Mouse (Mus musculus): ENCODE measurements around the gene Car10. TPM values are rescaled to one million over a fixed set of nuclear protein-coding genes. Genes with fewer than 3 reads are reported as not detected.

The Car10 gene
- polyA plus RNA-seq, 1 experiment from 2014 or later: 4.9 TPM

- DNase-seq (ENCODE audit: low spot score): no peak
These were observed 102.2 kb downstream of the Car10 start for GRCm38 (mm10) chr11:93200046-93200445.

GRCm38 (mm10) chr11:93217457-93217856, 119.6 kb downstream of the Car10 start:
- Histone ChIP-seq H3K36me3 (no peaks in the 10 kb centered on the region), H3K27ac (no peak overlapping the region), H3K9me3 (no peaks in the 10 kb centered on the region), H3K4me1 (replicated peaks) (no peaks in the 10 kb centered on the region), H3K27me3 (ENCODE audit: insufficient read depth, poor library complexity, severe bottlenecking) (no peaks in the 10 kb centered on the region), H3K4me3 (no peak overlapping the region)
- DNase-seq (ENCODE audit: low spot score): no peak

More at GRCm38 (mm10) chr11:93200046-93200445, 102.2 kb downstream of the Car10 start:
- Histone ChIP-seq H3K36me3 (no peaks in the 10 kb centered on the region), H3K4me3 (no peak overlapping the region), H3K4me1 (replicated peaks) (no peaks in the 10 kb centered on the region), H3K27ac (no peak overlapping the region), H3K27me3 (ENCODE audit: insufficient read depth, poor library complexity, severe bottlenecking) (no peaks in the 10 kb centered on the region), H3K9me3 (no peaks in the 10 kb centered on the region)
- 97% methylated on average over 3 of the region's 3 CpGs for WGBS

- Histone ChIP-seq H3K27me3 (ENCODE audit: insufficient read depth, poor library complexity, severe bottlenecking) (no peaks in the 10 kb centered on the region), H3K4me3 (no peak overlapping the region), H3K9me3 (no peaks in the 10 kb centered on the region), H3K36me3 (no peaks in the 10 kb centered on the region), H3K4me1 (replicated peaks) (no peaks in the 10 kb centered on the region), H3K27ac (no peak overlapping the region)
- no peak for DNase-seq (ENCODE audit: low spot score)
These were observed 132.2 kb downstream of the Car10 start for GRCm38 (mm10) chr11:93230057-93230456.

- Histone ChIP-seq H3K4me3 (no peak overlapping the region), H3K9me3 (no peaks in the 10 kb centered on the region), H3K4me1 (replicated peaks) (no peaks in the 10 kb centered on the region), H3K27me3 (ENCODE audit: insufficient read depth, poor library complexity, severe bottlenecking) (no peaks in the 10 kb centered on the region), H3K36me3 (no peaks in the 10 kb centered on the region), H3K27ac (no peak overlapping the region)
- 87% methylated on average over 6 of the region's 6 CpGs for WGBS
- no peak for DNase-seq (ENCODE audit: low spot score)
These were observed 152.0 kb downstream of the Car10 start for GRCm38 (mm10) chr11:93249771-93250265.

GRCm38 (mm10) chr11:93251766-93252165, 153.9 kb downstream of the Car10 start:
- H3K27me3 ChIP-seq (ENCODE audit: insufficient read depth, poor library complexity, severe bottlenecking): no peaks in the 10 kb centered on the region
- 77% methylated on average over 5 of the region's 5 CpGs for WGBS
- no peaks in the 10 kb centered on the region for H3K4me1 ChIP-seq (replicated peaks)
- H3K9me3 ChIP-seq: no peaks in the 10 kb centered on the region
- H3K36me3 ChIP-seq: no peaks in the 10 kb centered on the region
- DNase-seq (ENCODE audit: low spot score): no peak
- H3K4me3 ChIP-seq: no peak overlapping the region
- no peak overlapping the region for H3K27ac ChIP-seq

- no peak overlapping the region for H3K4me3 ChIP-seq
These were observed 166.2 kb downstream of the Car10 start for GRCm38 (mm10) chr11:93263979-93264378.

GRCm38 (mm10) chr11:93272016-93272415, 174.2 kb downstream of the Car10 start:
- H3K36me3 ChIP-seq: no peaks in the 10 kb centered on the region
- no peaks in the 10 kb centered on the region for H3K9me3 ChIP-seq
- H3K4me3 ChIP-seq: no peak overlapping the region
- H3K27ac ChIP-seq: no peak overlapping the region
- DNase-seq (ENCODE audit: low spot score): no peak
- 41% methylated on average over 6 of the region's 6 CpGs for WGBS
- H3K4me1 ChIP-seq (replicated peaks): peaks cover 14% of the 10 kb centered on the region
- H3K27me3 ChIP-seq (ENCODE audit: insufficient read depth, poor library complexity, severe bottlenecking): no peaks in the 10 kb centered on the region

More at GRCm38 (mm10) chr11:93263979-93264378, 166.2 kb downstream of the Car10 start:
- Histone ChIP-seq H3K27ac (no peak overlapping the region), H3K9me3 (no peaks in the 10 kb centered on the region), H3K36me3 (no peaks in the 10 kb centered on the region), H3K4me1 (replicated peaks) (no peaks in the 10 kb centered on the region), H3K27me3 (ENCODE audit: insufficient read depth, poor library complexity, severe bottlenecking) (no peaks in the 10 kb centered on the region)
- 80% methylated on average over 3 of the region's 3 CpGs for WGBS
- no peak for DNase-seq (ENCODE audit: low spot score)

- H3K4me1 ChIP-seq (replicated peaks): peaks cover 14% of the 10 kb centered on the region
- no peaks in the 10 kb centered on the region for H3K9me3 ChIP-seq
- DNase-seq (ENCODE audit: low spot score): no peak
- WGBS: 65% methylated on average over 6 of the region's 6 CpGs
- H3K27me3 ChIP-seq (ENCODE audit: insufficient read depth, poor library complexity, severe bottlenecking): no peaks in the 10 kb centered on the region
- H3K27ac ChIP-seq: no peak overlapping the region
- H3K36me3 ChIP-seq: no peaks in the 10 kb centered on the region
- no peak overlapping the region for H3K4me3 ChIP-seq
These were observed 176.1 kb downstream of the Car10 start for GRCm38 (mm10) chr11:93273906-93274305.

- no peak for DNase-seq (ENCODE audit: low spot score)
- Histone ChIP-seq H3K36me3 (no peaks in the 10 kb centered on the region), H3K4me3 (no peak overlapping the region), H3K9me3 (no peaks in the 10 kb centered on the region), H3K27me3 (ENCODE audit: insufficient read depth, poor library complexity, severe bottlenecking) (no peaks in the 10 kb centered on the region), H3K27ac (no peak overlapping the region), H3K4me1 (replicated peaks) (no peaks in the 10 kb centered on the region)
- 82% methylated on average over 1 of the region's 1 CpGs for WGBS
These were observed 195.8 kb downstream of the Car10 start for GRCm38 (mm10) chr11:93293661-93294060.

- H3K9me3 ChIP-seq: no peaks in the 10 kb centered on the region
- H3K36me3 ChIP-seq: no peaks in the 10 kb centered on the region
- H3K4me1 ChIP-seq (replicated peaks): no peaks in the 10 kb centered on the region
- H3K4me3 ChIP-seq: no peak overlapping the region
- no peak overlapping the region for H3K27ac ChIP-seq
- no peaks in the 10 kb centered on the region for H3K27me3 ChIP-seq (ENCODE audit: insufficient read depth, poor library complexity, severe bottlenecking)
- WGBS: 87% methylated on average over 1 of the region's 1 CpGs
- DNase-seq (ENCODE audit: low spot score): no peak
These were observed 212.2 kb downstream of the Car10 start for GRCm38 (mm10) chr11:93309981-93310380.

GRCm38 (mm10) chr11:93337756-93338155, 239.9 kb downstream of the Car10 start:
- 90% methylated on average over 3 of the region's 3 CpGs for WGBS
- Histone ChIP-seq H3K9me3 (no peaks in the 10 kb centered on the region), H3K27ac (no peak overlapping the region), H3K27me3 (ENCODE audit: insufficient read depth, poor library complexity, severe bottlenecking) (no peaks in the 10 kb centered on the region), H3K4me1 (replicated peaks) (peaks cover 2% of the 10 kb centered on the region; the same call in 1 of the 2 replicates), H3K36me3 (no peaks in the 10 kb centered on the region), H3K4me3 (no peak overlapping the region)
- no peak for DNase-seq (ENCODE audit: low spot score)

GRCm38 (mm10) chr11:93343961-93344360, 246.1 kb downstream of the Car10 start:
- 92% methylated on average over 3 of the region's 3 CpGs for WGBS
- no peaks in the 10 kb centered on the region for H3K36me3 ChIP-seq
- H3K4me3 ChIP-seq: no peak overlapping the region
- no peak overlapping the region for H3K27ac ChIP-seq
- DNase-seq (ENCODE audit: low spot score): no peak
- no peaks in the 10 kb centered on the region for H3K9me3 ChIP-seq
- no peaks in the 10 kb centered on the region for H3K27me3 ChIP-seq (ENCODE audit: insufficient read depth, poor library complexity, severe bottlenecking)
- no peaks in the 10 kb centered on the region for H3K4me1 ChIP-seq (replicated peaks)

- no peaks in the 10 kb centered on the region for H3K4me1 ChIP-seq (replicated peaks)
- 84% methylated on average over 3 of the region's 3 CpGs for WGBS
- no peak for DNase-seq (ENCODE audit: low spot score)
These were observed 247.0 kb downstream of the Car10 start for GRCm38 (mm10) chr11:93344869-93345268.

GRCm38 (mm10) chr11:93361576-93361975, 263.7 kb downstream of the Car10 start:
- 65% methylated on average over 2 of the region's 2 CpGs for WGBS
- no peak overlapping the region for H3K4me3 ChIP-seq
- no peak for DNase-seq (ENCODE audit: low spot score)
- no peaks in the 10 kb centered on the region for H3K4me1 ChIP-seq (replicated peaks)
- no peaks in the 10 kb centered on the region for H3K36me3 ChIP-seq
- no peaks in the 10 kb centered on the region for H3K9me3 ChIP-seq
- H3K27ac ChIP-seq: no peak overlapping the region
- H3K27me3 ChIP-seq (ENCODE audit: insufficient read depth, poor library complexity, severe bottlenecking): no peaks in the 10 kb centered on the region

More at GRCm38 (mm10) chr11:93344869-93345268, 247.0 kb downstream of the Car10 start:
- no peak overlapping the region for H3K27ac ChIP-seq
- no peak overlapping the region for H3K4me3 ChIP-seq
- H3K9me3 ChIP-seq: no peaks in the 10 kb centered on the region
- no peaks in the 10 kb centered on the region for H3K36me3 ChIP-seq
- no peaks in the 10 kb centered on the region for H3K27me3 ChIP-seq (ENCODE audit: insufficient read depth, poor library complexity, severe bottlenecking)

All from hindbrain, embryonic 10.5 days (tissue).